Mouse (Mus musculus) embryonic stem cell, embryonic (primary cell): ENCODE data around the gene Cd276.

Experiments
- CTCF ChIA-PET, 4 experiments: fragments of 300-600 bp in 2 of 4; fragments of 350-600 bp in 2 of 4; sonication (Branson Sonifier 250); formaldehyde crosslinking; loops; one replicate each; lab custom pipeline; 2022; ENCODE audit warnings: inconsistent platforms in 2 of 4; lab: Charles Lee
- POLR2A ChIA-PET, 4 experiments: fragments of 300-600 bp in 2 of 4; fragments of 350-600 bp in 2 of 4; sonication (Branson Sonifier 250); formaldehyde crosslinking; loops; one replicate each; lab custom pipeline; 2022; ENCODE audit warnings: antibody characterized with exemption in 4 of 4, inconsistent platforms in 1 of 4; lab: Charles Lee

The Cd276 gene

GRCm38 (mm10) chr9:58557457-58558455 lies 2.5 kb upstream of the Cd276 start:
- CTCF ChIA-PET: interaction anchor here (0.5 to 4.4 kb wide), 9 partner anchors 12 to 216 kb away, joined by 3 to 26 read pairs (median 4); partner anchors contain the start of gene Nptn (in 1 of the 4)
- POLR2A ChIA-PET: interaction anchor here in 3 of 4 experiments (0.7 to 7.3 kb wide), 14 partner anchors 8 to 102 kb away, joined by 3 to 111 read pairs (median 4); partner anchors contain the start of gene Nptn (in 2 of the 3)

- POLR2A ChIA-PET: interaction anchor here in 3 of 4 experiments (0.6 to 7.3 kb wide), 18 partner anchors 8 to 892 kb away, joined by 3 to 111 read pairs (median 4); partner anchors contain the start of genes Nptn (in 2 of the 3) and Adpgk (in 1 of the 3)
- CTCF ChIA-PET: interaction anchor here (0.6 to 4.4 kb wide), 7 partner anchors 22 to 553 kb away, joined by 3 to 26 read pairs (median 6); partner anchors contain the start of gene Nptn (in 1 of the 4)
These were observed 1.4 kb upstream of the Cd276 start for GRCm38 (mm10) chr9:58556627-58557026.

GRCm38 (mm10) chr9:58555685-58556414 lies 613 bp upstream of the Cd276 start:
- ChIA-PET CTCF (interaction anchor here (0.6 to 4.4 kb wide), 12 partner anchors 14 to 940 kb away, joined by 3 to 26 read pairs (median 4); partner anchors contain the start of gene Nptn (in 1 of the 4)), POLR2A (interaction anchor here (0.6 to 7.3 kb wide), 35 partner anchors 9 to 891 kb away, joined by 3 to 111 read pairs (median 4); partner anchors contain the start of genes Nptn (in 3 of the 4) and Adpgk (in 2 of the 4))

- CTCF ChIA-PET: interaction anchor here (0.6 to 4.4 kb wide), 7 partner anchors 12 to 43 kb away, joined by 3 to 26 read pairs (median 4); no protein-coding TSS in a partner anchor
- POLR2A ChIA-PET: interaction anchor here in 3 of 4 experiments (0.5 to 7.3 kb wide), 34 partner anchors 9 to 795 kb away, joined by 3 to 111 read pairs (median 4); partner anchors contain the start of genes Nptn (in 3 of the 3) and Adpgk (in 1 of the 3)
These were observed 955 bp downstream of the Cd276 start for GRCm38 (mm10) chr9:58554056-58554907.

- POLR2A ChIA-PET: interaction anchor here in 2 of 4 experiments (1.2 to 7.3 kb wide), 2 partner anchors 30 kb away, joined by 4 to 111 read pairs; partner anchors contain the start of gene Nptn (in 2 of the 2)
- CTCF ChIA-PET: no interaction called here
These were observed 3.2 kb downstream of the Cd276 start for GRCm38 (mm10) chr9:58552083-58552482.

- POLR2A ChIA-PET: interaction anchor here in 2 of 4 experiments (0.7 to 2.0 kb wide), 2 partner anchors 9 to 311 kb away, joined by 3 to 5 read pairs; no protein-coding TSS in a partner anchor
- CTCF ChIA-PET: no interaction called here
These were observed 4.3 kb downstream of the Cd276 start for GRCm38 (mm10) chr9:58550928-58551327.

GRCm38 (mm10) chr9:58549694-58550093 lies 5.5 kb downstream of the Cd276 start:
- POLR2A ChIA-PET: interaction anchor here in 3 of 4 experiments (0.5 to 2.0 kb wide), 13 partner anchors 7 to 903 kb away, joined by 3 to 6 read pairs (median 4); partner anchors contain the start of genes Nptn (in 2 of the 3), Islr (in 1 of the 3) and Islr2 (in 1 of the 3)
- CTCF ChIA-PET: interaction anchor here in 3 of 4 experiments (0.9 to 2.5 kb wide), 5 partner anchors 14 to 29 kb away, joined by 3 to 11 read pairs (median 7); no protein-coding TSS in a partner anchor

GRCm38 (mm10) chr9:58548897-58549296 lies 6.3 kb downstream of the Cd276 start:
- ChIA-PET POLR2A (interaction anchor here in 2 of 4 experiments (0.8 to 1.9 kb wide), 7 partner anchors 8 to 93 kb away, joined by 3 to 6 read pairs (median 3); partner anchors contain the start of gene Nptn (in 1 of the 2)), CTCF (interaction anchor here (0.6 to 2.5 kb wide), 6 partner anchors 14 to 32 kb away, joined by 3 to 14 read pairs (median 8); no protein-coding TSS in a partner anchor)

- POLR2A ChIA-PET: interaction anchor here in 3 of 4 experiments (0.6 to 2.0 kb wide), 7 partner anchors 9 to 1093 kb away, joined by 3 to 5 read pairs (median 4); partner anchors contain the start of genes Cd276 (in 1 of the 3) and Nptn (in 1 of the 3)
- CTCF ChIA-PET: no interaction called here
These were observed 8.4 kb downstream of the Cd276 start for GRCm38 (mm10) chr9:58546630-58547360.

- CTCF ChIA-PET: interaction anchor here in 3 of 4 experiments (1.0 to 1.1 kb wide), 4 partner anchors 9 to 33 kb away, joined by 3 read pairs; no protein-coding TSS in a partner anchor
- POLR2A ChIA-PET: interaction anchor here in 3 of 4 experiments (0.6 to 4.2 kb wide), 10 partner anchors 10 to 91 kb away, joined by 3 to 39 read pairs (median 3); partner anchors contain the start of genes Cd276 (in 1 of the 3) and Nptn (in 1 of the 3)
These were observed 9.8 kb downstream of the Cd276 start for GRCm38 (mm10) chr9:58545428-58545827.

GRCm38 (mm10) chr9:58544879-58545324 lies 10.3 kb downstream of the Cd276 start:
- ChIA-PET CTCF (interaction anchor here in 3 of 4 experiments (1.0 to 1.3 kb wide), 4 partner anchors 9 to 34 kb away, joined by 3 to 7 read pairs (median 3); no protein-coding TSS in a partner anchor), POLR2A (interaction anchor here in 2 of 4 experiments (0.7 to 4.2 kb wide), 7 partner anchors 10 to 91 kb away, joined by 3 to 39 read pairs (median 3); partner anchors contain the start of genes Cd276 (in 1 of the 2) and Nptn (in 1 of the 2))

GRCm38 (mm10) chr9:58541895-58542338 lies 13.3 kb downstream of the Cd276 start:
- ChIA-PET POLR2A (interaction anchor here in 3 of 4 experiments (0.7 to 4.2 kb wide), 13 partner anchors 9 to 203 kb away, joined by 3 to 39 read pairs (median 4); partner anchors contain the start of genes Cd276 (in 3 of the 3) and Nptn (in 1 of the 3)), CTCF (interaction anchor here in 3 of 4 experiments (0.7 to 1.4 kb wide), 5 partner anchors 14 to 37 kb away, joined by 3 to 9 read pairs (median 4); no protein-coding TSS in a partner anchor)

- CTCF ChIA-PET: interaction anchor here in 2 of 4 experiments (0.6 to 1.1 kb wide), 3 partner anchors 30 to 124 kb away, joined by 3 to 5 read pairs (median 3); no protein-coding TSS in a partner anchor
These were observed 15.4 kb downstream of the Cd276 start for GRCm38 (mm10) chr9:58539886-58540285.

GRCm38 (mm10) chr9:58537774-58538173 lies 17.5 kb downstream of the Cd276 start:
- ChIA-PET CTCF (interaction anchor here in 3 of 4 experiments (0.6 to 1.4 kb wide), 8 partner anchors 17 to 746 kb away, joined by 3 to 14 read pairs (median 4); partner anchors contain the start of gene Cd276 (in 1 of the 3)), POLR2A (interaction anchor here in 2 of 4 experiments (0.7 to 1.7 kb wide), 9 partner anchors 11 to 82 kb away, joined by 3 to 6 read pairs (median 4); partner anchors contain the start of genes Nptn (in 2 of the 2) and Cd276 (in 1 of the 2))

More at GRCm38 (mm10) chr9:58539886-58540285, 15.4 kb downstream of the Cd276 start:
- POLR2A ChIA-PET: interaction anchor here in 1 of 4 experiments (0.8 kb wide), 1 partner anchor 8 kb away, joined by 3 read pairs; no protein-coding TSS in a partner anchor
